Mouse (Mus musculus): ENCODE measurements around the gene Defb9.
"Not testable (repeated sequence)": the region's sequence is repeated elsewhere in the genome, so short reads cannot be mapped to it uniquely, and the experiment has no call there.

DNA sequence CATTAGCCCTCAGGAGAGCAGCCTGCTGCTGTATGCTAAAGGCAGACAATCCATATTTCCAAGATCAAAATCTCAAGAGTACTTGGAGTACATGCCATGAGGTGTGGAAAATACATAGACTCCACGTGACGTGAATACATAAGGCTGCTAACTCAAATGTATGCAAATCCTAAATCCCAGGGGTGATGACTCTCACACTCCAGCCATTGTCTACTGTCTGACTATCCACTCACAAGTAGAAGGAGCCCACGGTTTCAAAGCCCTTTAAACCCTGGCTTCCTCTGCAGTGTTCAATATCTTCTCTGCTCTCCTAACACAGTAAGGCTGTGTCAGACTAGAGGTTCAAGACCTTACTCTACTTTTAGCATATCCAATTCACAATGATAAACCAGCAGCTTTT is 45.5 kb upstream of the Defb9 start:
- TF ChIP-seq POLR2A (IDR thresholded peaks at IDR 0.05; ENCODE audit: borderline replicate concordance, low read depth, low read length); CTCF (IDR thresholded peaks at IDR 0.05; ENCODE audit: low read depth, low read length): not testable (repeated sequence)

Measured in bone marrow macrophage, adult 2 months (primary cell).